Mouse (Mus musculus) limb, embryonic 15.5 days (tissue): ENCODE results near the gene Swap70. TPM values are rescaled to one million over a fixed set of nuclear protein-coding genes. Genes with fewer than 3 reads are reported as not detected.

ENCODE experiments used
- ATAC-seq: fragments of 200-750 bp; cut with Nextera tagmentation; 2 replicates; pipeline ENCODE4 v1.8.0; 2017; ENCODE audit warnings: low read depth, moderate TSS enrichment; ENCODE audit not compliant: insufficient number of reproducible peaks, low FRiP score, low TSS enrichment
- H3K27ac ChIP-seq: fragments of 300-500 bp; sonication (generic); 2 replicates; pipeline ENCODE4 v1.5.1; 2015; ENCODE audit warnings: moderate library complexity, mild to moderate bottlenecking, inconsistent platforms
- H3K27me3 ChIP-seq: fragments of 300-500 bp; sonication (generic); 2 replicates; pipeline ENCODE4 v1.6.1; 2015; ENCODE audit warnings: inconsistent platforms
- H3K36me3 ChIP-seq: fragments of 300-500 bp; sonication (generic); 2 replicates; pipeline ENCODE4 v1.6.1; 2015; ENCODE audit warnings: inconsistent platforms
- H3K4me1 ChIP-seq: fragments of 300-500 bp; sonication (generic); 2 replicates; pipeline ENCODE4 v1.6.1; 2015; ENCODE audit warnings: inconsistent platforms
- H3K4me2 ChIP-seq: fragments of 300-500 bp; sonication (generic); 2 replicates; pipeline ENCODE4 v1.6.1; 2015; ENCODE audit warnings: mild to moderate bottlenecking, inconsistent platforms
- H3K4me3 ChIP-seq: fragments of 300-500 bp; sonication (generic); 2 replicates; pipeline ENCODE4 v1.5.1; 2015; ENCODE audit warnings: mild to moderate bottlenecking, inconsistent platforms
- H3K9ac ChIP-seq: fragments of 300-500 bp; sonication (generic); 2 replicates; pipeline ENCODE4 v1.6.1; 2015; ENCODE audit warnings: inconsistent platforms
- H3K9me3 ChIP-seq: fragments of 300-500 bp; sonication (generic); 2 replicates; pipeline ENCODE4 v1.6.1; 2016; ENCODE audit warnings: inconsistent platforms
- WGBS: fragments of 180-500 bp; shearing (Covaris S2); methylation state at CpG from one replicate; pipeline ENCODE4 v1.1.7; 2015; 5-methylcytosine and 5-hydroxymethylcytosine counted together
- polyA plus RNA-seq: library from polyadenylated mRNA; unstranded; fragments of >200 nt; fragmentation: Nextera tagmentation; extraction: Ambion mirVana; gene quantifications from 2 replicates; pipeline ENCODE4 v1.2.1, GENCODE M21; 2015

The Swap70 gene
- 33.3 and 34.4 TPM in 2 replicates for polyA plus RNA-seq

- Histone ChIP-seq H3K4me1 (peaks cover 15% of the 10 kb centered on the region; the same call in 1 of the 2 replicates), H3K36me3 (peaks cover 7% of the 10 kb centered on the region; the same call in 1 of the 2 replicates), H3K9ac (peak within 1 kb of the TSS; percentile 86), H3K4me3 (peak within 1 kb of the TSS; percentile 77), H3K27ac (peak within 1 kb of the TSS; percentile 96), H3K27me3 (no peaks in the 10 kb centered on the region), H3K4me2 (peak within 1 kb of the TSS; percentile 64), H3K9me3 (no peaks in the 10 kb centered on the region)
- WGBS = 0% methylated on average over 73 of the region's 73 CpGs
- ATAC-seq = peak; percentile 96
Observed at GRCm38 (mm10) chr7:110221586-110222481, at the start of gene Swap70. Swap70 (plus strand) TSS chr7:110221711.

GRCm38 (mm10) chr7:110179208-110179607 is 42.3 kb upstream of the Swap70 start:
- 92% methylated on average over 7 of the region's 7 CpGs for WGBS
- H3K36me3 ChIP-seq = no peaks in the 10 kb centered on the region
- H3K27ac ChIP-seq = no peak overlapping the region
- no peaks in the 10 kb centered on the region for H3K27me3 ChIP-seq
- no peaks in the 10 kb centered on the region for H3K9me3 ChIP-seq
- H3K4me1 ChIP-seq = no peaks in the 10 kb centered on the region
- ATAC-seq = no peak
- no peak overlapping the region for H3K4me2 ChIP-seq
- no peak overlapping the region for H3K4me3 ChIP-seq
- H3K9ac ChIP-seq = no peak overlapping the region

GRCm38 (mm10) chr7:110180613-110181012 is 40.9 kb upstream of the Swap70 start:
- ATAC-seq = no peak
- Histone ChIP-seq H3K4me1 (no peaks in the 10 kb centered on the region), H3K4me2 (no peak overlapping the region), H3K36me3 (no peaks in the 10 kb centered on the region), H3K4me3 (no peak overlapping the region), H3K9ac (no peak overlapping the region), H3K27me3 (no peaks in the 10 kb centered on the region), H3K27ac (no peak overlapping the region), H3K9me3 (no peaks in the 10 kb centered on the region)

GRCm38 (mm10) chr7:110181446-110181845 is 40.1 kb upstream of the Swap70 start:
- Histone ChIP-seq H3K4me1 (no peaks in the 10 kb centered on the region), H3K9me3 (no peaks in the 10 kb centered on the region), H3K9ac (no peak overlapping the region), H3K4me2 (no peak overlapping the region), H3K36me3 (no peaks in the 10 kb centered on the region), H3K27ac (no peak overlapping the region), H3K4me3 (no peak overlapping the region), H3K27me3 (no peaks in the 10 kb centered on the region)
- ATAC-seq = no peak
- 50% methylated on average over 8 of the region's 8 CpGs for WGBS

GRCm38 (mm10) chr7:110184608-110185007 is 36.9 kb upstream of the Swap70 start:
- Histone ChIP-seq H3K4me3 (no peak overlapping the region), H3K27me3 (no peaks in the 10 kb centered on the region), H3K9me3 (no peaks in the 10 kb centered on the region), H3K4me2 (no peak overlapping the region), H3K27ac (no peak overlapping the region), H3K9ac (no peak overlapping the region), H3K4me1 (no peaks in the 10 kb centered on the region), H3K36me3 (no peaks in the 10 kb centered on the region)
- WGBS = 79% methylated on average over 3 of the region's 3 CpGs
- no peak for ATAC-seq

GRCm38 (mm10) chr7:110189951-110190350 is 31.6 kb upstream of the Swap70 start:
- Histone ChIP-seq H3K9me3 (no peaks in the 10 kb centered on the region), H3K4me1 (no peaks in the 10 kb centered on the region), H3K36me3 (no peaks in the 10 kb centered on the region), H3K9ac (no peak overlapping the region), H3K4me3 (no peak overlapping the region), H3K27me3 (no peaks in the 10 kb centered on the region), H3K27ac (peak overlapping the region; percentile 33), H3K4me2 (no peak overlapping the region)
- ATAC-seq = no peak
- WGBS = 40% methylated on average over 7 of the region's 7 CpGs

GRCm38 (mm10) chr7:110193186-110193585 is 28.3 kb upstream of the Swap70 start:
- ATAC-seq = no peak
- WGBS = 88% methylated on average over 3 of the region's 3 CpGs
- Histone ChIP-seq H3K4me1 (no peaks in the 10 kb centered on the region), H3K9ac (no peak overlapping the region), H3K4me3 (no peak overlapping the region), H3K9me3 (no peaks in the 10 kb centered on the region), H3K4me2 (no peak overlapping the region), H3K27me3 (no peaks in the 10 kb centered on the region), H3K36me3 (no peaks in the 10 kb centered on the region), H3K27ac (no peak overlapping the region)

GRCm38 (mm10) chr7:110197176-110197575 is 24.3 kb upstream of the Swap70 start:
- Histone ChIP-seq H3K4me1 (no peaks in the 10 kb centered on the region), H3K27ac (no peak overlapping the region), H3K9ac (no peak overlapping the region), H3K27me3 (no peaks in the 10 kb centered on the region), H3K4me3 (no peak overlapping the region), H3K4me2 (no peak overlapping the region), H3K36me3 (no peaks in the 10 kb centered on the region), H3K9me3 (no peaks in the 10 kb centered on the region)
- ATAC-seq = no peak
- 86% methylated on average over 7 of the region's 7 CpGs for WGBS

GRCm38 (mm10) chr7:110201933-110202332 is 19.6 kb upstream of the Swap70 start:
- no peak for ATAC-seq
- Histone ChIP-seq H3K4me3 (no peak overlapping the region), H3K9me3 (no peaks in the 10 kb centered on the region), H3K4me2 (no peak overlapping the region), H3K27ac (no peak overlapping the region), H3K9ac (no peak overlapping the region), H3K27me3 (no peaks in the 10 kb centered on the region), H3K4me1 (no peaks in the 10 kb centered on the region), H3K36me3 (no peaks in the 10 kb centered on the region)
- 92% methylated on average over 6 of the region's 6 CpGs for WGBS

GRCm38 (mm10) chr7:110204208-110204607 is 17.3 kb upstream of the Swap70 start:
- 0 out of 2 replicates have a peak, but pooled peaks cover 6% of the 10 kb centered on the region for H3K9me3 ChIP-seq
- no peak overlapping the region for H3K4me3 ChIP-seq
- no peak overlapping the region for H3K4me2 ChIP-seq
- no peak for ATAC-seq
- 92% methylated on average over 4 of the region's 4 CpGs for WGBS
- H3K9ac ChIP-seq = no peak overlapping the region
- no peaks in the 10 kb centered on the region for H3K4me1 ChIP-seq
- no peaks in the 10 kb centered on the region for H3K27me3 ChIP-seq
- no peak overlapping the region for H3K27ac ChIP-seq
- no peaks in the 10 kb centered on the region for H3K36me3 ChIP-seq

- Histone ChIP-seq H3K27me3 (no peaks in the 10 kb centered on the region), H3K36me3 (no peaks in the 10 kb centered on the region), H3K4me1 (no peaks in the 10 kb centered on the region), H3K4me2 (no peak overlapping the region), H3K27ac (no peak overlapping the region), H3K4me3 (no peak overlapping the region), H3K9ac (no peak overlapping the region), H3K9me3 (0 out of 2 replicates have a peak, but pooled peaks cover 6% of the 10 kb centered on the region)
- WGBS = 86% methylated on average over 6 of the region's 6 CpGs
- no peak for ATAC-seq
Observed at GRCm38 (mm10) chr7:110208341-110208740, 13.2 kb upstream of the Swap70 start.

- H3K4me2 ChIP-seq = no peak overlapping the region
- no peak overlapping the region for H3K9ac ChIP-seq
- H3K36me3 ChIP-seq = no peaks in the 10 kb centered on the region
- H3K4me1 ChIP-seq = no peaks in the 10 kb centered on the region
- 0 out of 2 replicates have a peak, but pooled peaks cover 6% of the 10 kb centered on the region for H3K9me3 ChIP-seq
- H3K27me3 ChIP-seq = no peaks in the 10 kb centered on the region
- 73% methylated on average over 6 of the region's 6 CpGs for WGBS
- no peak overlapping the region for H3K27ac ChIP-seq
- no peak overlapping the region for H3K4me3 ChIP-seq
- no peak for ATAC-seq
Observed at GRCm38 (mm10) chr7:110209422-110209821, 12.1 kb upstream of the Swap70 start.
